Mouse (Mus musculus): ENCODE measurements at regions not wholly inside any gene's neighbourhood (a gene's known extent, or its start where the extent isn't known, plus 50 kb on each side); places are given as distances from the start of the nearest gene placed in this dataset.

- intact Hi-C loops (cut with DNase I), result no loop called here
Observed at GRCm38 (mm10) chr3:148589556-148589955, 400.8 kb downstream of the Adgrl2 start.

GRCm38 (mm10) chr3:148575735-148576134 lies 414.6 kb downstream of the Adgrl2 start:
- intact Hi-C loops (cut with DNase I), result no loop called here
- DNase-seq (ENCODE audit: extremely low spot score in 1 of 2, low spot score in 2 of 2), result no peak

More at GRCm38 (mm10) chr3:148589556-148589955, 400.8 kb downstream of the Adgrl2 start:
- DNase-seq (ENCODE audit: extremely low spot score in 1 of 2, low spot score in 2 of 2), result no peak

GRCm38 (mm10) chr3:148572493-148572892 lies 417.9 kb downstream of the Adgrl2 start:
- DNase-seq (ENCODE audit: extremely low spot score in 1 of 2, low spot score in 2 of 2), result no peak
- intact Hi-C loops (cut with DNase I), result no loop called here

GRCm38 (mm10) chr3:148564716-148565115 lies 425.6 kb downstream of the Adgrl2 start:
- intact Hi-C loops (cut with DNase I), result no loop called here

GRCm38 (mm10) chr3:148561211-148561610 lies 429.1 kb downstream of the Adgrl2 start:
- intact Hi-C loops (cut with DNase I), result no loop called here
- no peak for DNase-seq (ENCODE audit: extremely low spot score in 1 of 2, low spot score in 2 of 2)

More at GRCm38 (mm10) chr3:148564716-148565115, 425.6 kb downstream of the Adgrl2 start:
- no peak for DNase-seq (ENCODE audit: extremely low spot score in 1 of 2, low spot score in 2 of 2)

- peak in 1 of 2 experiments; percentile 5 for DNase-seq (ENCODE audit: extremely low spot score in 1 of 2, low spot score in 2 of 2)
- intact Hi-C loops (cut with DNase I), result no loop called here
Observed at GRCm38 (mm10) chr3:148559752-148560460, 430.4 kb downstream of the Adgrl2 start.

- intact Hi-C loops (cut with DNase I), result no loop called here
- no peak for DNase-seq (ENCODE audit: extremely low spot score in 1 of 2, low spot score in 2 of 2)
Observed at GRCm38 (mm10) chr3:148558592-148559157, 431.7 kb downstream of the Adgrl2 start.

GRCm38 (mm10) chr3:148555324-148555723 lies 435.0 kb downstream of the Adgrl2 start:
- intact Hi-C loops (cut with DNase I), result no loop called here
- no peak for DNase-seq (ENCODE audit: extremely low spot score in 1 of 2, low spot score in 2 of 2)

- intact Hi-C loops (cut with DNase I), result no loop called here
Observed at GRCm38 (mm10) chr3:148550716-148551115, 439.6 kb downstream of the Adgrl2 start.

GRCm38 (mm10) chr3:148544929-148545328 lies 445.4 kb downstream of the Adgrl2 start:
- intact Hi-C loops (cut with DNase I), result no loop called here
- DNase-seq (ENCODE audit: extremely low spot score in 1 of 2, low spot score in 2 of 2), result no peak

More at GRCm38 (mm10) chr3:148550716-148551115, 439.6 kb downstream of the Adgrl2 start:
- DNase-seq (ENCODE audit: extremely low spot score in 1 of 2, low spot score in 2 of 2), result no peak

GRCm38 (mm10) chr3:148542217-148542616 lies 448.1 kb downstream of the Adgrl2 start:
- DNase-seq (ENCODE audit: extremely low spot score in 1 of 2, low spot score in 2 of 2), result no peak
- intact Hi-C loops (cut with DNase I), result no loop called here

GRCm38 (mm10) chr3:148537669-148538271 lies 452.6 kb downstream of the Adgrl2 start:
- DNase-seq (ENCODE audit: extremely low spot score in 1 of 2, low spot score in 2 of 2), result no peak
- intact Hi-C loops (cut with DNase I), result no loop called here

- intact Hi-C loops (cut with DNase I), result no loop called here
- DNase-seq (ENCODE audit: extremely low spot score in 1 of 2, low spot score in 2 of 2), result no peak
Observed at GRCm38 (mm10) chr3:148529893-148530292, 460.5 kb downstream of the Adgrl2 start.

GRCm38 (mm10) chr3:148510381-148510780 lies 480.0 kb downstream of the Adgrl2 start:
- intact Hi-C loops (cut with DNase I), result no loop called here
- no peak for DNase-seq (ENCODE audit: extremely low spot score in 1 of 2, low spot score in 2 of 2)

- DNase-seq (ENCODE audit: extremely low spot score in 1 of 2, low spot score in 2 of 2), result no peak
- intact Hi-C loops (cut with DNase I), result no loop called here
Observed at GRCm38 (mm10) chr3:148504928-148505327, 485.4 kb downstream of the Adgrl2 start.

GRCm38 (mm10) chr3:148503432-148503831 lies 486.9 kb downstream of the Adgrl2 start:
- intact Hi-C loops (cut with DNase I), result no loop called here
- no peak for DNase-seq (ENCODE audit: extremely low spot score in 1 of 2, low spot score in 2 of 2)

GRCm38 (mm10) chr3:148501801-148502200 lies 488.6 kb downstream of the Adgrl2 start:
- intact Hi-C loops (cut with DNase I), result no loop called here
- DNase-seq (ENCODE audit: extremely low spot score in 1 of 2, low spot score in 2 of 2), result no peak

GRCm38 (mm10) chr3:148496672-148497071 lies 493.7 kb downstream of the Adgrl2 start:
- intact Hi-C loops (cut with DNase I), result no loop called here
- DNase-seq (ENCODE audit: extremely low spot score in 1 of 2, low spot score in 2 of 2), result no peak

- DNase-seq (ENCODE audit: extremely low spot score in 1 of 2, low spot score in 2 of 2), result no peak
- intact Hi-C loops (cut with DNase I), result no loop called here
Observed at GRCm38 (mm10) chr3:148491287-148491686, 499.1 kb downstream of the Adgrl2 start.

GRCm38 (mm10) chr3:148489201-148489600 lies 501.2 kb downstream of the Adgrl2 start:
- intact Hi-C loops (cut with DNase I), result no loop called here
- DNase-seq (ENCODE audit: extremely low spot score in 1 of 2, low spot score in 2 of 2), result no peak

Data from left cerebral cortex, postnatal 10 days (tissue).